Mouse (Mus musculus) neural tube, embryonic 14.5 days (tissue): ENCODE measurements at regions not wholly inside any gene's neighbourhood (a gene's known extent, or its start where the extent isn't known, plus 50 kb on each side); places are given as distances from the start of the nearest gene placed in this dataset.

Experiments used
- ATAC-seq: fragments of 200-750 bp; cut with Nextera tagmentation; 2 replicates; pipeline ENCODE4 v1.8.0; 2017; ENCODE audit warnings: low read depth, mild to moderate bottlenecking, moderate TSS enrichment, moderate library complexity
- H3K27ac ChIP-seq: fragments of 300-500 bp; sonication (generic); 2 replicates; pipeline ENCODE4 v1.5.1; 2014; ENCODE audit warnings: low read depth, mild to moderate bottlenecking, control low read depth, low read length, moderate library complexity, mixed read lengths
- H3K27me3 ChIP-seq: fragments of 300-500 bp; sonication (generic); 2 replicates; pipeline ENCODE4 v1.6.1; 2014; ENCODE audit warnings: low read length; ENCODE audit not compliant: control insufficient read depth, insufficient read depth
- H3K36me3 ChIP-seq: fragments of 300-500 bp; sonication (generic); 2 replicates; pipeline ENCODE4 v1.6.1; 2014; ENCODE audit warnings: low read length, mixed read lengths; ENCODE audit not compliant: control insufficient read depth, insufficient read depth
- H3K4me1 ChIP-seq: fragments of 300-500 bp; sonication (generic); 2 replicates; pipeline ENCODE4 v1.6.1; 2014; ENCODE audit warnings: low read length; ENCODE audit not compliant: control insufficient read depth, insufficient read depth
- H3K4me2 ChIP-seq: fragments of 300-500 bp; sonication (generic); 2 replicates; pipeline ENCODE4 v1.6.1; 2014; ENCODE audit warnings: mild to moderate bottlenecking, low read depth, low read length, control low read depth
- H3K4me3 ChIP-seq: fragments of 300-500 bp; sonication (generic); 2 replicates; pipeline ENCODE4 v1.5.1; 2014; ENCODE audit warnings: low read depth, low read length, control low read depth, mixed read lengths
- H3K9ac ChIP-seq: fragments of 300-500 bp; sonication (generic); replicated peaks from 2 replicates; pipeline ENCODE4 v1.6.1; 2014; ENCODE audit warnings: low read depth, mild to moderate bottlenecking, control low read depth, low read length, mixed read lengths
- H3K9me3 ChIP-seq: fragments of 300-500 bp; sonication (generic); 2 replicates; pipeline ENCODE4 v1.6.1; 2016; ENCODE audit warnings: low read length; ENCODE audit not compliant: control insufficient read depth
- WGBS: fragments of 180-500 bp; shearing (Covaris S2); extraction: QIAGEN DNeasy Blood & Tissue Kit; methylation state at CpG from one replicate; pipeline ENCODE4 v1.1.7; 2014; 5-methylcytosine and 5-hydroxymethylcytosine counted together

- H3K4me2 ChIP-seq = no peak overlapping the region
- WGBS = 89% methylated on average over 8 of the region's 8 CpGs
- H3K27ac ChIP-seq = no peak overlapping the region
- H3K4me1 ChIP-seq = no peaks in the 10 kb centered on the region; the same call in 1 of the 2 replicates
- H3K9ac ChIP-seq = no peak overlapping the region
- no peak overlapping the region for H3K4me3 ChIP-seq
- H3K36me3 ChIP-seq = no peaks in the 10 kb centered on the region
- H3K27me3 ChIP-seq = no peaks in the 10 kb centered on the region
- H3K9me3 ChIP-seq = no peaks in the 10 kb centered on the region
- no peak for ATAC-seq
Measured at GRCm38 (mm10) chr4:150800774-150801173, 52.9 kb upstream of the Errfi1 start.

- no peak for ATAC-seq
- no peaks in the 10 kb centered on the region for H3K9me3 ChIP-seq
- H3K36me3 ChIP-seq = no peaks in the 10 kb centered on the region
- no peaks in the 10 kb centered on the region for H3K27me3 ChIP-seq
- no peak overlapping the region for H3K27ac ChIP-seq
- 29% methylated on average over 22 of the region's 22 CpGs for WGBS
- no peak overlapping the region for H3K9ac ChIP-seq
- no peak overlapping the region for H3K4me3 ChIP-seq
- H3K4me2 ChIP-seq = no peak overlapping the region
- H3K4me1 ChIP-seq = peaks cover 2% of the 10 kb centered on the region; the same call in 1 of the 2 replicates
Measured at GRCm38 (mm10) chr4:150799550-150800398, 53.9 kb upstream of the Errfi1 start.

GRCm38 (mm10) chr4:150798783-150799530 is 54.8 kb upstream of the Errfi1 start:
- Histone ChIP-seq H3K36me3 (no peaks in the 10 kb centered on the region), H3K4me2 (no peak overlapping the region), H3K9me3 (no peaks in the 10 kb centered on the region), H3K27me3 (no peaks in the 10 kb centered on the region), H3K4me3 (no peak overlapping the region), H3K27ac (no peak overlapping the region), H3K9ac (no peak overlapping the region), H3K4me1 (peaks cover 7% of the 10 kb centered on the region; the same call in 1 of the 2 replicates)
- WGBS = 42% methylated on average over 13 of the region's 13 CpGs
- ATAC-seq = no peak

GRCm38 (mm10) chr4:150798281-150798680 is 55.4 kb upstream of the Errfi1 start:
- H3K36me3 ChIP-seq = no peaks in the 10 kb centered on the region
- no peaks in the 10 kb centered on the region for H3K27me3 ChIP-seq
- no peaks in the 10 kb centered on the region for H3K9me3 ChIP-seq
- H3K4me1 ChIP-seq = peaks cover 7% of the 10 kb centered on the region; the same call in 1 of the 2 replicates
- no peak overlapping the region for H3K4me2 ChIP-seq
- WGBS = 94% methylated on average over 8 of the region's 8 CpGs
- no peak for ATAC-seq
- no peak overlapping the region for H3K4me3 ChIP-seq
- no peak overlapping the region for H3K9ac ChIP-seq
- no peak overlapping the region for H3K27ac ChIP-seq

GRCm38 (mm10) chr4:150797057-150797456 is 56.7 kb upstream of the Errfi1 start:
- Histone ChIP-seq H3K9me3 (no peaks in the 10 kb centered on the region), H3K27me3 (no peaks in the 10 kb centered on the region), H3K27ac (no peak overlapping the region), H3K9ac (no peak overlapping the region), H3K4me1 (peaks cover 7% of the 10 kb centered on the region; the same call in 1 of the 2 replicates), H3K36me3 (no peaks in the 10 kb centered on the region), H3K4me3 (no peak overlapping the region), H3K4me2 (no peak overlapping the region)
- WGBS = 93% methylated on average over 3 of the region's 3 CpGs
- ATAC-seq = no peak

GRCm38 (mm10) chr4:150794878-150795277 is 58.8 kb upstream of the Errfi1 start:
- Histone ChIP-seq H3K4me3 (no peak overlapping the region), H3K4me1 (peaks cover 7% of the 10 kb centered on the region; the same call in 1 of the 2 replicates), H3K36me3 (no peaks in the 10 kb centered on the region), H3K27ac (peak overlapping the region; percentile 40; the same call in 1 of the 2 replicates), H3K27me3 (no peaks in the 10 kb centered on the region), H3K9ac (no peak overlapping the region), H3K4me2 (no peak overlapping the region), H3K9me3 (no peaks in the 10 kb centered on the region)
- ATAC-seq = no peak
- 58% methylated on average over 5 of the region's 5 CpGs for WGBS

GRCm38 (mm10) chr4:150794257-150794794 is 59.4 kb upstream of the Errfi1 start:
- peak overlapping the region; percentile 40; the same call in 1 of the 2 replicates for H3K27ac ChIP-seq
- H3K9me3 ChIP-seq = no peaks in the 10 kb centered on the region
- H3K36me3 ChIP-seq = no peaks in the 10 kb centered on the region
- no peak for ATAC-seq
- no peak overlapping the region for H3K4me3 ChIP-seq
- peaks cover 7% of the 10 kb centered on the region; the same call in 1 of the 2 replicates for H3K4me1 ChIP-seq
- no peak overlapping the region for H3K9ac ChIP-seq
- no peaks in the 10 kb centered on the region for H3K27me3 ChIP-seq
- H3K4me2 ChIP-seq = no peak overlapping the region
- WGBS = 32% methylated on average over 9 of the region's 9 CpGs

GRCm38 (mm10) chr4:150793146-150793545 is 60.6 kb upstream of the Errfi1 start:
- Histone ChIP-seq H3K27ac (no peak overlapping the region), H3K4me1 (peaks cover 7% of the 10 kb centered on the region; the same call in 1 of the 2 replicates), H3K27me3 (no peaks in the 10 kb centered on the region), H3K4me2 (no peak overlapping the region), H3K36me3 (no peaks in the 10 kb centered on the region), H3K9me3 (no peaks in the 10 kb centered on the region), H3K4me3 (no peak overlapping the region), H3K9ac (no peak overlapping the region)
- WGBS = 85% methylated on average over 12 of the region's 12 CpGs
- ATAC-seq = no peak
